Mouse (Mus musculus): ENCODE data around the gene Cic. TPM values are rescaled to one million over a fixed set of nuclear protein-coding genes. Genes with fewer than 3 reads are reported as not detected.

Cic gene
- polyA plus RNA-seq, 1 experiment = 290 TPM

GRCm38 (mm10) chr7:25243361-25243760, 24.1 kb upstream of the Cic start:
- Histone ChIP-seq H3K36me3 (replicated peaks; ENCODE audit: low read length) (peaks cover 34% of the 10 kb centered on the region), H3K27me3 (replicated peaks) (peaks cover 2% of the 10 kb centered on the region), H3K4me1 (peaks cover 70% of the 10 kb centered on the region), H3K4me3 (replicated peaks) (no peak overlapping the region), H3K9me3 (no peaks in the 10 kb centered on the region)
- TF ChIP-seq GATA1 (IDR thresholded peaks at IDR 0.05; ENCODE audit: borderline replicate concordance, low read length) (no peak), FLI1 (IDR thresholded peaks at IDR 0.05; ENCODE audit: low read length) (no peak)

GRCm38 (mm10) chr7:25244562-25245369, 22.7 kb upstream of the Cic start:
- no peaks in the 10 kb centered on the region for H3K9me3 ChIP-seq
- peaks cover 66% of the 10 kb centered on the region for H3K4me1 ChIP-seq
- peaks cover 2% of the 10 kb centered on the region for H3K27me3 ChIP-seq (replicated peaks)
- TF ChIP-seq GATA1 (IDR thresholded peaks at IDR 0.05; ENCODE audit: borderline replicate concordance, low read length) = no peak
- no peak for TF ChIP-seq FLI1 (IDR thresholded peaks at IDR 0.05; ENCODE audit: low read length)
- peaks cover 34% of the 10 kb centered on the region for H3K36me3 ChIP-seq (replicated peaks; ENCODE audit: low read length)
- H3K4me3 ChIP-seq (replicated peaks) = no peak overlapping the region

- H3K4me1 ChIP-seq = peaks cover 56% of the 10 kb centered on the region
Measured at GRCm38 (mm10) chr7:25246079-25246758, 21.3 kb upstream of the Cic start.

GRCm38 (mm10) chr7:25246759-25247137, 20.8 kb upstream of the Cic start:
- Histone ChIP-seq H3K36me3 (replicated peaks; ENCODE audit: low read length) (peaks cover 34% of the 10 kb centered on the region), H3K4me3 (replicated peaks) (peak overlapping the region; percentile 82), H3K27me3 (replicated peaks) (peaks cover 2% of the 10 kb centered on the region), H3K4me1 (peaks cover 56% of the 10 kb centered on the region), H3K9me3 (no peaks in the 10 kb centered on the region)
- no peak for TF ChIP-seq GATA1 (IDR thresholded peaks at IDR 0.05; ENCODE audit: borderline replicate concordance, low read length)
- no peak for TF ChIP-seq FLI1 (IDR thresholded peaks at IDR 0.05; ENCODE audit: low read length)

More at GRCm38 (mm10) chr7:25246079-25246758, 21.3 kb upstream of the Cic start:
- Histone ChIP-seq H3K9me3 (no peaks in the 10 kb centered on the region), H3K36me3 (replicated peaks; ENCODE audit: low read length) (peaks cover 34% of the 10 kb centered on the region), H3K27me3 (replicated peaks) (peaks cover 2% of the 10 kb centered on the region), H3K4me3 (replicated peaks) (peak overlapping the region; percentile 82)
- TF ChIP-seq GATA1 (IDR thresholded peaks at IDR 0.05; ENCODE audit: borderline replicate concordance, low read length) (no peak), FLI1 (IDR thresholded peaks at IDR 0.05; ENCODE audit: low read length) (no peak)

GRCm38 (mm10) chr7:25247498-25247897, 20.0 kb upstream of the Cic start:
- Histone ChIP-seq H3K4me1 (peaks cover 59% of the 10 kb centered on the region), H3K27me3 (replicated peaks) (peaks cover 2% of the 10 kb centered on the region), H3K9me3 (no peaks in the 10 kb centered on the region), H3K4me3 (replicated peaks) (peak overlapping the region; percentile 15), H3K36me3 (replicated peaks; ENCODE audit: low read length) (peaks cover 33% of the 10 kb centered on the region)
- TF ChIP-seq GATA1 (IDR thresholded peaks at IDR 0.05; ENCODE audit: borderline replicate concordance, low read length) (no peak), FLI1 (IDR thresholded peaks at IDR 0.05; ENCODE audit: low read length) (no peak)

GRCm38 (mm10) chr7:25248018-25248647, 19.4 kb upstream of the Cic start:
- H3K27me3 ChIP-seq (replicated peaks) = peaks cover 2% of the 10 kb centered on the region
- TF ChIP-seq GATA1 (IDR thresholded peaks at IDR 0.05; ENCODE audit: borderline replicate concordance, low read length) (no peak), FLI1 (IDR thresholded peaks at IDR 0.05; ENCODE audit: low read length) (no peak)
- H3K4me3 ChIP-seq (replicated peaks) = peak overlapping the region; percentile 97
- peaks cover 26% of the 10 kb centered on the region for H3K36me3 ChIP-seq (replicated peaks; ENCODE audit: low read length)
- H3K9me3 ChIP-seq = no peaks in the 10 kb centered on the region
- H3K4me1 ChIP-seq = peaks cover 59% of the 10 kb centered on the region

GRCm38 (mm10) chr7:25248846-25249313, 18.6 kb upstream of the Cic start:
- Histone ChIP-seq H3K4me3 (replicated peaks) (peak overlapping the region; percentile 97), H3K9me3 (no peaks in the 10 kb centered on the region), H3K27me3 (replicated peaks) (peaks cover 2% of the 10 kb centered on the region), H3K4me1 (peaks cover 59% of the 10 kb centered on the region), H3K36me3 (replicated peaks; ENCODE audit: low read length) (peaks cover 23% of the 10 kb centered on the region)
- no peak for TF ChIP-seq FLI1 (IDR thresholded peaks at IDR 0.05; ENCODE audit: low read length)
- no peak for TF ChIP-seq GATA1 (IDR thresholded peaks at IDR 0.05; ENCODE audit: borderline replicate concordance, low read length)

- no peak for TF ChIP-seq FLI1 (IDR thresholded peaks at IDR 0.05; ENCODE audit: low read length)
- TF ChIP-seq GATA1 (IDR thresholded peaks at IDR 0.05; ENCODE audit: borderline replicate concordance, low read length) = no peak
- H3K9me3 ChIP-seq = no peaks in the 10 kb centered on the region
- H3K4me3 ChIP-seq (replicated peaks) = peak overlapping the region; percentile 97
- peaks cover 18% of the 10 kb centered on the region for H3K36me3 ChIP-seq (replicated peaks; ENCODE audit: low read length)
- peaks cover 58% of the 10 kb centered on the region for H3K4me1 ChIP-seq
- H3K27me3 ChIP-seq (replicated peaks) = peaks cover 3% of the 10 kb centered on the region
Measured at GRCm38 (mm10) chr7:25249314-25250140, 18.0 kb upstream of the Cic start.
